Mouse (Mus musculus): Measurements from ENCODE around the gene Klhl10. TPM values are rescaled to one million over a fixed set of nuclear protein-coding genes. Genes with fewer than 3 reads are reported as not detected.

Gene Klhl10
- total RNA-seq, 2 experiments from 2014 or later: 0.74 to 1.2 TPM

DNA sequence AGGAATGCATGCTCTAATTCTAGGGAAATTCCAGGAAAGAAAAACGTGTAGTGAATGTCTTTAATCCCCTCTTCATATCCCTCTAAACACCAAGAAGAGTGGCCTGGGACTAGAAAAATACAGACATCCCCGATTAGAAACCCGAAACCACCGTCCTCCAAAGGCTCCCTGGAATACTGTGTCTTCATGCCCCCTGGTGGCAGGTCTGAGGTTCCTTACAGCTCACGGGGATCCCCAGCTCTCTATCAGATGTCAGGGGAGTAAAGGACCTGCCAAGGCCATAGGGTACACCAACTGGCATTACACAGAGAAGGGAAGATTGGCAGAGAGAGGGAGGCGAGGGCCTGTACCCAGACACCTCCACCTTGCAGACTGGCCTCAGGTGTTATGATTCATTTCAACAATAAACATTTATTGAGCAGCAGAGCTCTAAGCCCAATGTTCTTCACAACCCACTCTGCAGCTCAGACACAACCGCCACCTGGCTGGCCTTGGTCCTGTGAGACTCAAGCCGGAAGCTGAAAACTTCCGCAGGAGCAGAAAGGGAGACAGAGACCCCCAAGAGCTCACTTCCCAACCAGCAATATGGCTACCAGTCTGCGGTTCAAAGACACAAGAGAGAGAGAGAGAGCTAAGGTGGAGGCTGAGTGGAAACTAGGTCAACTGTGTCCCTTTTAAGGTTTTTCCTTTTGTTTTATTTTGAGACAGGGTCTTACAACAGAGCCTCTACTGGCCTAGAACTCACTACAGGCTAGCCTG is 33.5 kb upstream of the Klhl10 start:
- peak; percentile 46 to 75 for DNase-seq (ENCODE audit: low spot score in 2 of 2)

DNA sequence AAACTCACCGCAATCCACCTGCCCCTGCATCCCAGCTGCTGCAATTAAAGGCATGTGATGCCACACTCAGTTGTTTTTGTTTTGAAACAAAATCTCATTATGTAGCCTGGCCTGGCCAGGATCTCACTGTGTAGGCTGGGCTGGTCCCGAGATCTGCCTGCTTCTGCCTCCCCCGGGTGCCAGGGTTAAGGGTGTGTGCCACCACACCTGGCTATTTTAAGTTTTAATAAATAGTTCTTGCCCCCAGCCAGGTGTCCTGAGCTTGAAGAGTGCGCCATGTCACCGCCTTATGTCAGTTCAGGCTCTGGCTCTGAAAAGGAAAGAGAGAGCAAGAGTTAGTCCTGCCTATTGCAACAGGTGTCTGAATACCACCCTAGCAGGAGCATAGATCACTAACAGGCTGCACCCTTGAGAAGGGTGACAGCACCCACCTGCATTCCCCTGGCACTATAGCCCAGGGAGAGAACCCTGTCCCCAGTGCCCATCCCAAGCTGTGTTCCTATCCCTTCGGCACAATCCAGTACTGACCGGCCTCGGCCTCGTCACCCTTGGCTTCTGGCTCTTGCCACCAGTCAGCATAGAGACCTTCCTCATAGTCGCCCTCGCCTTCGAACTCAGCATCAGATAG is 32.8 kb upstream of the Klhl10 start:
- DNase-seq (ENCODE audit: low spot score in 2 of 2): no peak

- no peak for DNase-seq (ENCODE audit: low spot score in 2 of 2)
Observed at GRCm38 (mm10) chr11:100409686-100410085, 32.0 kb upstream of the Klhl10 start.

DNA sequence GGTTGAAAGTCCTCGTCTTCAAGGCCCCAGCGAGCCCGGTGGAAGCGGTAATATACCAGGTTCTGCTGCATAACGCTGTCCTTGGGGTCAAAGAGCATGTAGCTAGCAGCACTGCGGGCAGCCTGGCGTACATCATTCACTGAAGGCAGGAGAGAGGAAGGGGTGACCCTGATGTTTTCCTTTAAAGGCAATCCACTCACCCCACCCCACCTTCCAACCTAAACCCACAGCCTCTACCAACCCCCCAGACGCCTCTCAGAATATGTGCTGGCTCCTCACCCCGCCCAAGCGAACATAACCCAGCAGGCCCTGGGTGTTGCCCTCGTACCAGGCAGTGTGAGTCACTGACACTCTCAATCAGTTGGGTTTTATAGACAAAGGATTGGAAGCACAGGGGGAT is 30.0 kb upstream of the Klhl10 start:
- no peak for DNase-seq (ENCODE audit: low spot score in 2 of 2)

DNA sequence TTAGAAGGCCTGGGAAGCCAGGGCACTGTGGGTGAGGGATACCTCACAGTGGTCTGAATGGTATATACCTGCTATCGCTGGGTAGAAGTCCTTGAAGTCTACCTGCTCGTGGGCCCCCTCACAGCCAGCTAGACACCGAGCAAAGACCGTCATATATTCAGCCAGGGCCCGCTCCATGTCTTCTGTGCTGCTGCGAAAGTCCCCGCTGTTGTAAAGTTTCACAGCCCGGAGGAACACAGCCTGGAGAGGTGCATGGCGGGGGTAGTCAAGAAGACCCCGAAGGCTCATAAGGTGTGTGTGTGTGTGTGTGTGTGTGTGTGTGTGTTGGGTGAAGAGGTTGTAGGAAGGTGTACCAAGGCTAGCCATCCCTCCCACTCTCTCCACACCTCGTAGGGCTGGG is 28.2 kb upstream of the Klhl10 start:
- no peak for DNase-seq (ENCODE audit: low spot score in 2 of 2)

DNA sequence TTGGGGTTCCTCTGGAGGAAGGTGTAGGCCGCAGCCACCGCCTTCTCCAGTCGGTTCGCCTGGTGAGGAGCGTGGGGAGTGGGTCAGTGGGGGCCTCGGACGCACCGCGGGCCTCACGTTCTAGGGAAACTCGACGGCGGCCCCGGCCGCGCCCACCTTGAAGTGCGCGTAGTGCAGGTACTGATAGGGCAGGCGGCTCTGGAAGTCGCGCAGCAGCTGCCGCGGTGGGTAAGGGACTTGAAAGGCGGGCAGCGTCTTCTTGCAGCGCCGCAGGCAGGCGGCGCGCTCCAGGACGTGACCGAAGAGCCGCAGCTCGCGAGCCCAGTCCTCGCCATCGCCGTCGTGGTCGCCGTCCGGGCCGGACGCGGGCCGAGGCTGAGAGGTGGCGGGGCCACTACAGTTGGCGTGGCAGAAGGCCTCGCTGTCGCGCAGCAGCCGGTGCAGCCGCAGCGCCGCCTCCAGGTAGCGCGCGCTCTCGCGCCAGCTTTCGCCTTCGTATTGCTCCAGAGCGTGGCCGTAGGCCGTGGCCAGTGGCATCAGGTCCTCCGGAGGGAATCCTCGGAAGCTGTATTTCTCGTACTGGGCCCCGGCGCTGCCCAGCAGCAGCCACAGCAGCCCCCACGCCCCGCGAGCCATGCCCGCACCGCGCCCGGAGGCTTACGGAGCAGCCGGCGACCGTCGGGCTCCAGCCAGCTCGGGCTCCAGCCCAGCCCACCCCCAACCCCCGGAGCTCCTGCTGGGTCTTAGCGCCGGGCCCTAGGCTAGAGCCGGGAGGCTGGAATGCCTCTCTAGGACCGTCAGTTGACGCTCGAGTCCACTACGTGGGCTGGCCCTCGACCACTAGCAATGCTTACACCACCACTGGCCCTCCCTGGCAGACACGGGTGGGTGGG is 27.4 kb upstream of the Klhl10 start, which contains the start of gene P3h4:
Gene P3h4 (minus strand): TSS at position 816 of the 893 bp plus-strand sequence.
- peak; percentile 56 to 76 for DNase-seq (ENCODE audit: low spot score in 2 of 2)

DNA sequence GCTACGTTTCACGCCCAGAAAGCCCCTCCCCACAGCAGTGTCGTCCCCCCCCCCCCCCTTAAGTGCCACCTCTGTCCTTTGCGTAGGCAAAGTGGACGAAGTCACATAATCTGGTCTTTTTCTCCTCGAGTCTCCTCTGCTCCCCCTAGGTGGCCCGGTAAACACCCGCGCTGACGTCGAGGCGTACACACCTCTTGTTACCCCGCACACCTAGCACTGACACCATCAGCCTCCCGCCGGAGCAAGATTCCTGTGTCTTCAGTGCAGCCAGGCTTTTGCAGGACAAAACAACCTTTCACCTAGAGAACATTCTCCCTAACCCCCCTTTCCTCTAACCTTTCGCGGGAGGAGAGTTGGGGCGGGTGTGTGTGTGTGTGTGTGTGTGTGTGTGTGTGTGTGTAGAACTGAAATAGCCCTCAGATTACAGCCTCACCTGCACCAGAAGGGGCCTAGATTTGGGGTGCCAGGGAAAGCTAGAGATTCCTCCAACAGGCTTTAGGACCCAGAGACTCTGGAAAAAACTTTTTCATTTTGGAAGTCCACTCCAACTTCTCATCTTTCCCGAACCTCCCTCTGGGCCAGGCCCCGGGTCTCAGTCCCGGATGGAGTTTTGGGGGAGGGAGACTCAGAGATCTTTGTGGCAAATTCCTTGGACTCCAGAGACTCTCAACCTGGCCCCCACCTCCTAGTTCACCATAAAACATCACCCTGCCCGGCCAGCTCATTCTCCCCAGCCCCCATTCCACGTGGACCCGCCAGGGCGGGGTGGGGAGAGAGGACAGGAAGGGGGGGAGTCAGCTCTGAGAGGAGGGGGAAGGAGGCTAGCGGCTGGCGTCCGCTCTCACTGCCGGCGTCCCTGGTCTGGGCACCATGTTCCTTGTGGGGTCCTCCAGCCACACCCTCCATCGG is 26.5 kb upstream of the Klhl10 start, which contains the start of gene Fkbp10:
Gene Fkbp10 (plus strand): TSS at position 784 of the 909 bp plus-strand sequence.
- no peak for DNase-seq (ENCODE audit: low spot score in 2 of 2)

- DNase-seq (ENCODE audit: low spot score in 2 of 2): no peak
Observed at GRCm38 (mm10) chr11:100421537-100421936, 20.2 kb upstream of the Klhl10 start.

DNA sequence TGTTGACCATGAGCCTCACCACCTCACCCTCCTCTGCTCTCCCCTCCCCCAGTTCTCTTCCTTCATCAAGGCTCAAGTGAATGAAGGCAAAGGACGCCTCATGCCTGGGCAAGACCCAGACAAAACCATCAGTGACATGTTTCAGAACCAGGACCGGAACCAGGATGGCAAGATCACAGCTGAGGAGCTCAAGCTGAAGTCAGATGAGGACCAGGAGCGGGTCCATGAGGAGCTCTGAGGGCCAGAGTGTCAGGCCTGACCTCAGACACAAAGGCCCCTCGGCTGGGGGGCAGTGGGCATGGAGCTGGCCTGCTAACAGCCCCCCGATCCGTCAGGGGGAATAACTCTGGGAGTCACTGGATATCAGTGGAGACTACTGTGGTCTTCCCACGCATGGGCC is 17.9 kb upstream of the Klhl10 start:
- DNase-seq (ENCODE audit: low spot score in 2 of 2): no peak

DNA sequence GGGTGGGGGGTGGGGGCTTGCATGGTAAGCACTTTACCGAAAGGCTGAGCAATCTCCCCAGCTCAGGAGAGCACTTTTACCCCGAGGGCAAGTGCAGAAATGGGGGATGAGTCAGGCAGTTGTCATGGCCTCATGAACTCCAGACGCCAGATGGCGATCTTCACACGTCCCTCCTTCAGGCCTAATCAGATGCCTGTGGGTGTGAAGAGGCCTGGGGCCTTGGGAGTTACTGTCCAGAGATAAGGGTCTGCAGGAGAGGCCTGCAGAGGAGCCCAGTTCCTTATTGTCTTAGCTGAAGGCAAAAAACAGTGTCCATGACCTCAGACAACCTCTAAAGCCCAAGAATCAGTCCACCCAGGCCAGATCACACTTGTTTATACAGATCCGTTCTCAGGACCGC is 15.9 kb upstream of the Klhl10 start:
- peak; percentile 31 to 81 for DNase-seq (ENCODE audit: low spot score in 2 of 2)

- no peak for DNase-seq (ENCODE audit: low spot score in 2 of 2)
Observed at GRCm38 (mm10) chr11:100426820-100427219, 14.9 kb upstream of the Klhl10 start.

GRCm38 (mm10) chr11:100428612-100429199 is 13.0 kb upstream of the Klhl10 start:
- DNase-seq (ENCODE audit: low spot score in 2 of 2): peak in 1 of 2 experiments; percentile 28

- DNase-seq (ENCODE audit: low spot score in 2 of 2): no peak
Observed at GRCm38 (mm10) chr11:100430052-100430451, 11.7 kb upstream of the Klhl10 start.

DNA sequence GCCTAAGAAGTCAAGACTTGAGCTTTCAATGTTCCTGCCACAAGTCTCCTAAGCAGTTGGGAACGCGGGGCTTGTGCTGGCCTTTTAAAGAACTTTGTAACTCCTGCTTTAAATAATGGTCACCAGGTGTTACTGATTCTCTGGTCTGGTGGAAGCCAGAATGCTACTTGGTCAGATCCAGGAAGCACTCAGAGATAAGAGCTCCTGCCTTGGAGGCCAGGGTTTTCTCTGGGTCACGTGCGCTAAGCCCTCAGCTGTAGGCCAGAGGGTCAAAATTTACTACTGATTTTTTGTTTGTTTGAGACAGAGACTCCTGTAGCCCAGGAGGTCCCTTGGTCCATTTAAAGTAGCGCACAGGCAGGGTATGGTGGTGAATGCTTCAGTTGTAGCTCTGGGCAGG is 9.7 kb upstream of the Klhl10 start:
- DNase-seq (ENCODE audit: low spot score in 2 of 2): no peak

- DNase-seq (ENCODE audit: low spot score in 2 of 2): no peak
Observed at GRCm38 (mm10) chr11:100435678-100436246, 6.0 kb upstream of the Klhl10 start.

DNA sequence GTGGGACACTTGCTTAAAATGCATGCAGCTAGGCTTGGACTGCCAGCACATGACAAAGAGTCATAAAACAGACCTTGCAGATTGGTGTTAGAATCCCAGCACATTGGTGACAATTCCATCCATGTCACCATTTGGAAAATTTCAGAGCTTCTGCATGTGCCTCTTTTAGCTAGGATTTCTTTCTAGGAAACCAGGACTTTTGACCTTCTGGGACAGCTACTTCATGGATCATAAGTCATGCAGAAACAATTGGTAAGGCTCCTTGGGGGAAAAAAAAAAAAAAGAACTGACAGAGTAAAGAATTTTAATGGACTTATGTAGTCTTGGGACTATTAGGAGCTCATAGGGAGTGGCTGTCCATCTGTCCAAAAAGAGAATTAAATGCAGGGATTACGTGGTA is 3.8 kb upstream of the Klhl10 start:
- DNase-seq (ENCODE audit: low spot score in 2 of 2): no peak

DNA sequence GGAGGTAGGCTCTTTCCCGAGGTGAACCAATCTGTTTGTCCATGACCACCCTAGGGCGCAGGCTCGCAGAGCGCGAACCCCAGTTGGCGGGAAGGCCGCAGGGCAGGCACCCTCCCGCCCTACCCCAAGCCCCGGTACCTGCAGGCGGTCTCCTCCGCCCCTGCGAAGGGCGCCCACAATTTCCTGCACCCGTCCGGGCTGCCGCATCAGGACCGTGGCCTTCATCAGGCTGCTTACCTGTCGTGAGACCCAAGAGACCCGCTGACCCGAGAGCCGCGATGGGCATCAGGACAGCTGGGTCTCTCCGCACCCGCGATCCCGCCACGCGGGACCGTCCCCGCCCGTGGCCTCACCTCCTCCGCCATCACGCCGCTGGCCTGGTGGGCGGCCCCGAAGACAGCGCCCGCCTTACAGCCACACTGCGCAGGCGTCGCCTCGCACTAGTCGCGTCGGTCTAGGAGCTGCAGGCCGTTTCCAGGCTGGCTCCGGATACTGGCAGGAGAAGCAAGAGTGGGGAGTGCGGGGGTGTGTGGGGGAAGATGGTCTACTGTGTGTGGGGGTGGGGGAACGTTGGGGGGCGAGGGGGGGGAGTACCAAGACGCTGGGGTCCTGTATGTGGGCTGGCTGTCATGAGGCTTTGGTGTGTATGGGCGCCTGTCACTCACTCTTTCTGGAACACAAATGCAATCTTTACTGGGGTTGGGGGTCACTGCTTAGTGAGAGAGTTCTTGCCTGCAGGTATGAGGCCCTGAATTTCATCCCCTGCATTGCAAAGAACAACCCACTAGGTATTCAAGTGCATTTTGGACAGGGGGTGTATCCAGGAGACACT is 810 bp upstream of the Klhl10 start:
- peak; percentile 77 to 87 for DNase-seq (ENCODE audit: low spot score in 2 of 2)

DNA sequence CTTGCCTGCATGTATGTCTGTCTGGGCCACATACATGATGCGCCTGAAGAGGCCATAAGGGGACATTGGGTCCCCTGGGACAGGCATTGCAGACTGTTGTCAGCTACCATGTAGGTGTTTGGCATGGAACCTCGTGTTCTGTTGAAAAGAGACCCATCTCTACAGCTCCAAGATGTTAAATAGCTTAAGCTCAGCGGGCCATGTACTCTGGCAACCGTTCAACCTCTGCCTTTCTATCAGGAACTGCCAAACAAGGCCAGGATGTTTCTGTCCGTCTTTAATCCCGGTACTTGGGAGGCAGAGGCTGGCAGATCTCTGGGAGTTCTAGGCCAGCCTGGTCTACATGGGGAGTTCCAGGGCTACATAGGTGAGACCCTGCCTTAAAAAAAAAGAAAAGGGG is 908 bp downstream of the Klhl10 start:
- peak in 1 of 2 experiments; percentile 29 for DNase-seq (ENCODE audit: low spot score in 2 of 2)

GRCm38 (mm10) chr11:100457247-100457646 is 15.5 kb downstream of the Klhl10 start:
- DNase-seq (ENCODE audit: low spot score in 2 of 2): no peak

Measured in layer of hippocampus, adult 18-20 months (tissue).